Mouse (Mus musculus) retina, embryonic 14.5 days (tissue): ENCODE data around the gene Sbno1.

Source experiments
- DNase-seq: peaks from one replicate; pipeline ENCODE4 v3.0.0-alpha.2; 2015; ENCODE audit warnings: low spot score

The Sbno1 gene

GRCm38 (mm10) chr5:124444208-124444607 lies 18.4 kb upstream of the Sbno1 start:
- no peak for DNase-seq

- DNase-seq, result no peak
Measured at GRCm38 (mm10) chr5:124442628-124443027, 16.8 kb upstream of the Sbno1 start.

GRCm38 (mm10) chr5:124440094-124440701 lies 14.4 kb upstream of the Sbno1 start:
- peak; percentile 76 for DNase-seq

GRCm38 (mm10) chr5:124439447-124440093 lies 13.8 kb upstream of the Sbno1 start, which contains the start of gene Kmt5a:
Gene Kmt5a, plus strand, starts transcription at chr5:124439930.
- peak; percentile 97 for DNase-seq

GRCm38 (mm10) chr5:124438746-124439145 lies 12.9 kb upstream of the Sbno1 start:
- DNase-seq, result no peak

GRCm38 (mm10) chr5:124438229-124438628 lies 12.4 kb upstream of the Sbno1 start:
- DNase-seq, result no peak

GRCm38 (mm10) chr5:124433048-124433447 lies 7.2 kb upstream of the Sbno1 start:
- no peak for DNase-seq

- peak; percentile 85 for DNase-seq
Measured at GRCm38 (mm10) chr5:124432398-124433012, 6.7 kb upstream of the Sbno1 start.

GRCm38 (mm10) chr5:124426475-124427071 lies 772 bp upstream of the Sbno1 start:
- no peak for DNase-seq

- DNase-seq, result peak; percentile 15
Measured at GRCm38 (mm10) chr5:124424723-124425411, 934 bp downstream of the Sbno1 start.

GRCm38 (mm10) chr5:124424200-124424722 lies 1.5 kb downstream of the Sbno1 start:
- DNase-seq, result peak; percentile 15

GRCm38 (mm10) chr5:124421786-124422185 lies 4.0 kb downstream of the Sbno1 start:
- DNase-seq, result no peak

- DNase-seq, result no peak
Measured at GRCm38 (mm10) chr5:124418903-124419302, 6.9 kb downstream of the Sbno1 start.

- DNase-seq, result no peak
Measured at GRCm38 (mm10) chr5:124412163-124412562, 13.6 kb downstream of the Sbno1 start.

- DNase-seq, result peak; percentile 15
Measured at GRCm38 (mm10) chr5:124410808-124411207, 15.0 kb downstream of the Sbno1 start.

GRCm38 (mm10) chr5:124393726-124394125 lies 32.1 kb downstream of the Sbno1 start:
- no peak for DNase-seq

GRCm38 (mm10) chr5:124392412-124392811 lies 33.4 kb downstream of the Sbno1 start:
- DNase-seq, result no peak

GRCm38 (mm10) chr5:124387932-124388331 lies 37.9 kb downstream of the Sbno1 start:
- peak; percentile 65 for DNase-seq

- DNase-seq, result no peak
Measured at GRCm38 (mm10) chr5:124380121-124380520, 45.7 kb downstream of the Sbno1 start.

- no peak for DNase-seq
Measured at GRCm38 (mm10) chr5:124377149-124377548, 48.7 kb downstream of the Sbno1 start.

- no peak for DNase-seq
Measured at GRCm38 (mm10) chr5:124376401-124376800, 49.4 kb downstream of the Sbno1 start.

- DNase-seq, result no peak
Measured at GRCm38 (mm10) chr5:124374298-124374697, 51.5 kb downstream of the Sbno1 start.
